Mouse (Mus musculus) adrenal gland (tissue): ENCODE results near the gene Atp2b2.

Experiments
- intact Hi-C: fragments of 180-260 bp; cut with DNase I; formaldehyde crosslinking; loops from one replicate; pipeline ENCODE4 v1.15.1; 2025

The Atp2b2 gene

GRCm38 (mm10) chr6:113860735-113861374 lies 181.6 kb downstream of the Atp2b2 start:
- intact Hi-C loops = no loop called here

- intact Hi-C loops = no loop called here
Measured at GRCm38 (mm10) chr6:113860023-113860734, 182.2 kb downstream of the Atp2b2 start.

- intact Hi-C loops = no loop called here
Measured at GRCm38 (mm10) chr6:113858317-113858716, 184.1 kb downstream of the Atp2b2 start.

- intact Hi-C loops = no loop called here
Measured at GRCm38 (mm10) chr6:113857310-113857873, 185.0 kb downstream of the Atp2b2 start.

- intact Hi-C loops = no loop called here
Measured at GRCm38 (mm10) chr6:113856790-113857189, 185.6 kb downstream of the Atp2b2 start.

- intact Hi-C loops = no loop called here
Measured at GRCm38 (mm10) chr6:113856095-113856646, 186.2 kb downstream of the Atp2b2 start.

GRCm38 (mm10) chr6:113855581-113855980 lies 186.8 kb downstream of the Atp2b2 start:
- intact Hi-C loops = no loop called here

GRCm38 (mm10) chr6:113852318-113852717 lies 190.1 kb downstream of the Atp2b2 start:
- intact Hi-C loops = no loop called here

- intact Hi-C loops = no loop called here
Measured at GRCm38 (mm10) chr6:113849819-113850218, 192.6 kb downstream of the Atp2b2 start.

GRCm38 (mm10) chr6:113848655-113849054 lies 193.8 kb downstream of the Atp2b2 start:
- intact Hi-C loops = no loop called here

GRCm38 (mm10) chr6:113847092-113847491 lies 195.3 kb downstream of the Atp2b2 start:
- intact Hi-C loops = no loop called here

- intact Hi-C loops = no loop called here
Measured at GRCm38 (mm10) chr6:113843248-113843647, 199.2 kb downstream of the Atp2b2 start.

GRCm38 (mm10) chr6:113838493-113838892 lies 203.9 kb downstream of the Atp2b2 start:
- intact Hi-C loops = no loop called here

- intact Hi-C loops = no loop called here
Measured at GRCm38 (mm10) chr6:113837740-113838139, 204.7 kb downstream of the Atp2b2 start.

GRCm38 (mm10) chr6:113836545-113836944 lies 205.9 kb downstream of the Atp2b2 start:
- intact Hi-C loops = no loop called here

GRCm38 (mm10) chr6:113830463-113830862 lies 211.9 kb downstream of the Atp2b2 start:
- intact Hi-C loops = no loop called here

- intact Hi-C loops = loop anchor here (10.0 kb wide), 1 partner anchor 247 kb away; no protein-coding TSS in a partner anchor
Measured at GRCm38 (mm10) chr6:113827309-113827708, 215.1 kb downstream of the Atp2b2 start.

GRCm38 (mm10) chr6:113822417-113822816 lies 220.0 kb downstream of the Atp2b2 start:
- intact Hi-C loops = loop anchor here (10.0 kb wide), 1 partner anchor 252 kb away; no protein-coding TSS in a partner anchor

- intact Hi-C loops = no loop called here
Measured at GRCm38 (mm10) chr6:113816690-113817089, 225.7 kb downstream of the Atp2b2 start.

- intact Hi-C loops = no loop called here
Measured at GRCm38 (mm10) chr6:113811462-113811861, 231.0 kb downstream of the Atp2b2 start.

- intact Hi-C loops = no loop called here
Measured at GRCm38 (mm10) chr6:113810667-113811066, 231.7 kb downstream of the Atp2b2 start.

GRCm38 (mm10) chr6:113806241-113806640 lies 236.2 kb downstream of the Atp2b2 start:
- intact Hi-C loops = no loop called here
